Mouse (Mus musculus): Measurements from ENCODE around the gene Spcs2.
"Not testable (repeated sequence)": the region's sequence is repeated elsewhere in the genome, so short reads cannot be mapped to it uniquely, and the experiment has no call there.

Gene Spcs2

DNA sequence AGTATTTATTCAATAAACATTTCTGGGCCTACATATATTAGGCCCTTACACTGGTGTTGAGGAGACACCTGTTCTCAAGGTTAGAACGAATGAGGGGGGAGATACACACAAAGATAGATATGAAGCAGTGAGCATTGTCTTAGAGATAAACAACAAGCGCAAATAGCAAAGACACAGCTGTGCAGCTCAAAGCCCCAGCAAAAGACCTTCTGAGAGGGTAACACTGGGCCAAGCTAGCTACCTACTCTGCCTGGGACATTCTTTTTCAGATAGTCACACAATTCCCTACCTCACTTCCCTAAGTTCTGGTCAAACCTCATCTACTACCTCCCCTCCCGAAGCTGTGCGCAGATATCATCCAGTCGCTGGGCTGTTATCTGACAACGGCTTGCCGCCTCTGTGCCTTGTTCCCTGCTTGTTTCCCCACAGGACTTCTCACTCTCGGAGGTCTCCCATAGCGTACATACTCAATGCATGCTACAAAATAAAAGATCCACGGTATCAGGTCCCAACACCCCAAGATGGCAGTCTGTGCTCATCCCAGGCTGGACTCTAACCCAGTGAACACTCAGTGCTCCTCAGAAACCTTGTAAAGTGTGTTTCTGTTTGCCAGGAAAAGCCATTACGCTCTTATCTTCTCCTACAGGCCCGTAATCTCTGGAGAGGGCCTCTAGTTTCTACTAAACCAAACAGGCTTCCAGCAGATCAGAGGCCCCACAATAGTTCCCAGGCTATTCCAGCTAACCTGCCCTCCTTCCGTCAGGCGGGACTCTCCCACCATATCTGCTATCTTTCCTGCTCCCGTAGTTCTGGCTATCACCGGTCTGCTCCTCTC, 38.4 kb downstream of the Spcs2 start:
- DNase-seq (ENCODE audit: low read depth, low spot score), result no peak

GRCm38 (mm10) chr7:99823045-99823663, 40.1 kb downstream of the Spcs2 start:
- peak; percentile 60 for DNase-seq (ENCODE audit: low read depth, low spot score)

DNA sequence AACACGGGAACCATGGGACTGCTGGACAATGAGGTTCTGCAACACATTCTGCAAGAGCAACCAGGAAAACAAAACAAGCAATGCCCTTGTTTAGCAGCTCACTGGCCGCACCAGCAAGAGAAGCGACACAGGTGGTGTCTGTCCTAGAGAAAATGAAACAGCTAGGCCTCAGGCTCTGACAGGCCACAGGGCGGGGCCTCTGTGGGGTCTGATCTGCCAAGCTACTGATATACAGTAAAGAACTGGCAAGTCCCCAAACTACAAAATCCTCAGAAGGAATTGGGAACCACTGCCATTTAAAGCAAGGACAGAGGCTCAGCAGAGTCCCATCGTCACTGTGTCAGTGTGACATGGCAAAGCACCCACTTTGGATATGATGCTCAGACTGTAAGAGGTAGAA, 40.8 kb downstream of the Spcs2 start:
- peak; percentile 59 for DNase-seq (ENCODE audit: low read depth, low spot score)

- DNase-seq (ENCODE audit: low read depth, low spot score), result no peak
These were observed 41.3 kb downstream of the Spcs2 start for GRCm38 (mm10) chr7:99821953-99822352.

DNA sequence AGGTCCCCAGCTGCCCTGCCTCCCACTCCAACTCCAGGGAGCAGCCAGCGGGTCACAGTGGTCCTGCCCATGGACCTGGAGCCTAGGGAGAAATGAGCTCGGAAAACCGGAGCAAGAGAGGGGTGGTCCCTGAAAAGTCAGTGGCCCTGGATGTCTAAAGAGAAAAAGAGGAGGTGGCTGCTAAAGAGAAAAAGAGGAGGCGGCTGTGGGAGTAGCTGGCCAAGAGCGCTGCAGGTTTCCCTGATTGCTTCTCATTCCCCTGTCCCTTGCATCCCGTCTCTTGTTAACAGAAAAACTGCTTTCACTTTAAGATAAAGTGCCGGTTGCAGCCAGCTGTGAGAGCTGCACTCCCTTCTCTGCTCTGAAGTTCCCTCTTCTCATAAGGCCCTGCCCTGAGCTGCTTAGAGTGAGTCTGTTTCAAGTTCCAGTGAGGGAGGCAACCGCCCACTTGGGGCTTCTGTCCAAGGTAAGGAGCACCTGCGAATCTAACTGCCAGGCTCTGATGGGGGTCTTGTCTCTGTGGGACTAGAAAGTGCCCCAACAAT, 45.0 kb downstream of the Spcs2 start:
- DNase-seq (ENCODE audit: low read depth, low spot score), result peak; percentile 57

DNA sequence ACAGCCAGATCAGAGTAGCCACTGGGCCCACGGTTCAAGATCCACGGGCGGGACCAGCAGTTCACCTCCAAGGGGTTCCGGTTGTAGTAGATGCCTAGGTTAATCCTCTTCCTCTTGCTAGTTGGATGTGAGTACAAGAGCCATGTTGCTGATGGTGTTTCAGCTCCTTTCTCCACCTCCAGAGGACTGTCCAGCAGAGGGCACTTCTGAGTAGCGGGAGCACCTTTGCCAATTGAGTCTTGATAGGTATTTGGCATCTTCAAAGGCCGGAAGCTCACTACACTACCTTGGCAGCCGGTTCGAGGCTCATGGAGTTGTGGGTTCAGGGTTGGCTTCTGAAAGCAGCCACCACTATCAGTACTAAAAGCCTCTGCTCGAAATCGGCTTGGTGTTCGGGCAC, 49.9 kb downstream of the Spcs2 start:
- peak; percentile 80 for DNase-seq (ENCODE audit: low read depth, low spot score)

DNA sequence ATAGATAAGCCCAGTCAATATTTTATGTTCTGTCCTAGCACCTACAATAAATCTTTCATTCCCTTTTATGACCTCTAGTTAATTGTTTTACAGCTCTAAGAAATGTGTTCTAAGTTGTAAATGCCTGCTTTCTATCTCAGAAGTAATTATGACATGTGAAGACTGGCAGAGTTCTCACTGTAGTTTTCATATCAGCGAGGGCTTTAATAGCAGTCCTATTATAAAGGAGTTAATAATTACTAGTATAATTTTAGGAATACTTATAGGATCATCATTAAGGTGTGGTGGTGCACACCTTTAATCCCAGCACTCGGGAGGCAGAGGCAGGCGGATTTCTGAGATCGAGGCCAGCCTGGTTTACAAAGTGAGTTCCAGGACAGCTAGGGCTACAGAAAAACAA, 51.6 kb downstream of the Spcs2 start:
- no peak for DNase-seq (ENCODE audit: low read depth, low spot score)

DNA sequence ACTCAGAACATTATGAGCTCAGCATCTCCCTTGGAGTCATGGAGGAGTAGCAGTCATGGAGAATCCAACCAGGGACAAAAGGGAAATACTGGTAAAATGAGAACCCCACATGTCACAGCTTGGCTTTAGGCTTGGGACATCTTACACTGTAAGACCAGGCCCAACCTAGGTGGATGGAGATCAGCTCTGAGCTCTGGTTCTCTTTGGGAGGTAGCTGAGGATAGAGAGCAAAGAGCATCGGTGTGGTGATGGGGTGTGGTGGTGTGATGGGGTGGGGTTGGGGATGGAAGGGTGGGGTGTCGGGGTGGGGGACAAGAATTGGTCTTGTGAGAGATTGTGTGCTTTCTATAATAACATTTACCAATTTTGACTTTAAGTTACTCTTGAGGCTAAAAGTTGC, 52.4 kb downstream of the Spcs2 start:
- no peak for DNase-seq (ENCODE audit: low read depth, low spot score)

- not testable (repeated sequence) for DNase-seq (ENCODE audit: low read depth, low spot score)
These were observed 56.2 kb downstream of the Spcs2 start for GRCm38 (mm10) chr7:99807043-99807442.

- DNase-seq (ENCODE audit: low read depth, low spot score), result no peak
These were observed 57.9 kb downstream of the Spcs2 start for GRCm38 (mm10) chr7:99805340-99805739.

- DNase-seq (ENCODE audit: low read depth, low spot score), result not testable (repeated sequence)
These were observed 59.2 kb downstream of the Spcs2 start for GRCm38 (mm10) chr7:99804033-99804432.

GRCm38 (mm10) chr7:99803535-99803934, 59.7 kb downstream of the Spcs2 start:
- no peak for DNase-seq (ENCODE audit: low read depth, low spot score)

- no peak for DNase-seq (ENCODE audit: low read depth, low spot score)
These were observed 64.1 kb downstream of the Spcs2 start for GRCm38 (mm10) chr7:99799118-99799517.

GRCm38 (mm10) chr7:99797911-99798647, 65.2 kb downstream of the Spcs2 start:
- peak; percentile 90 for DNase-seq (ENCODE audit: low read depth, low spot score)

GRCm38 (mm10) chr7:99797261-99797660, 66.0 kb downstream of the Spcs2 start:
- no peak for DNase-seq (ENCODE audit: low read depth, low spot score)

GRCm38 (mm10) chr7:99796471-99796870, 66.8 kb downstream of the Spcs2 start:
- DNase-seq (ENCODE audit: low read depth, low spot score), result no peak

- DNase-seq (ENCODE audit: low read depth, low spot score), result peak; percentile 77
These were observed 67.9 kb downstream of the Spcs2 start for GRCm38 (mm10) chr7:99795192-99795981.

GRCm38 (mm10) chr7:99794096-99794495, 69.2 kb downstream of the Spcs2 start:
- peak; percentile 56 for DNase-seq (ENCODE audit: low read depth, low spot score)

DNA sequence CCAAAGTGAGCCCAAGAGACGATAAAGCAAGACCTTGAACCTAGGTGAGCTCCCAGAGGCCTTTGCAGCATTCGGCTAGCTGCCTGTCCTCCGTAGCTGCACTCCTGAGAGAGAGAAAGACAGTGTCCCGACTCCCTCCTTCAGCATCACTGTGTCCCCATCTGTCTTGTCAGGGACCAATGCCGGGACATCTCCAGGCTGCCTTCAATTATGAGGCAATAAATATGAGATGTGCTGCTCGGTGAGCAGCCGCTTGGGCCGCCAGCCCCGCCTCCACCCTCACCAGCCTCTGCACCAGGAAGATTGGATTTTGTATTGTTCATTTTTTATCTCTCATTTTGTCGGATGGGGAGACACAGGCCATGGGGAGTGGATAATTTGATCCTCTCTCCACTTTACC, 72.4 kb downstream of the Spcs2 start:
- DNase-seq (ENCODE audit: low read depth, low spot score), result no peak

DNA sequence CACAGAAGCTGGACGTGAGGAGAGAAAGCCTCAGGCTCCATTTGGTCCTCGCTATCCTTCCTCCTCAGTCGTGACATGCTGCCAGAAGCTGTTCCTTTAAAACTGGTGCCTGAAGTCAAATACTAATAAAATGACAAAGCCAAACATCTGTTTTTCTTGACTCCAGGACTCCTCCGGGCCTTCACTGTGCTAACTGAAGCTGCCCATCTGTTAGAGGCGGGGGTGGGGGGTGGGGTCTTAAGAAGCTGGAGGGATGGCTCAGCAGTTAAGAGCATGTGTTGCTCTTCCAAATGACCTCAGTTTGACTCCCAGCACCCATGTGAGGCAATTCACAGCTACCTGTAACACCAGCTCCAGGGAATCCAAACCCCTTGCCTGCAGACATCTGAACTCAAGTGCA, 74.7 kb downstream of the Spcs2 start:
- DNase-seq (ENCODE audit: low read depth, low spot score), result no peak

- no peak for DNase-seq (ENCODE audit: low read depth, low spot score)
These were observed 75.3 kb downstream of the Spcs2 start for GRCm38 (mm10) chr7:99787935-99788334.

All from CD4-positive, CD25-positive, alpha-beta regulatory T cell, adult 2 months (primary cell).